ENCODE assay signal across 16 mouse cellular contexts in the genomic region with DNA sequence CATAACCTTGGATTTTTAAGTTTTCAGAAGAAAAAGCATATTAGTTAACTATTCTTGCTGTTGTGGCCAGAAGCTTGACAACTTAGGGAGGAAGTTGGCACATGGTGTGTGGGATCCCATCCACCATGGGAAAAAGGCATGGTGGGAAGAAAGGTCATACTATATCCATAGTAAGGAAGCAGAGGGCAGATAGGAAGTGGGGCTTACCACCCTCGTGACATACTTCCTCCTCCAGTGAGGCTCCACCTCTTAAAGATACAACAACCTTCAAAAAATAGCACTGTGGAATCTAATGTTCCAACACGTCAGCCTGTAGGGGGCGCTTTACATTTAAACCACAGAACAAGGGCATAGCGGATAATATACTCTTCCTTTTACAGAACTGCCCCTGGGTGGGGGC. TPM values are rescaled to one million over a fixed set of nuclear protein-coding genes. Genes with fewer than 3 reads are reported as not detected.
DNase-seq lines count a peak whose midpoint lies in the region; ATAC-seq and TF ChIP-seq lines count a peak whose summit lies in the region.
"Had no signal": no experiment of that assay in that cellular context is flagged by ENCODE, and none has a peak within 500 bp of the region (broad histone marks: within the 10 kb centered on the region; RNA-seq: fewer than 3 reads in every experiment).

No protein-coding gene starts in this region.

- no peak overlapping the region for H3K27ac ChIP-seq in layer of hippocampus, adult 2 months
- H3K27ac ChIP-seq in bone marrow macrophage, adult 2 months (ENCODE audit: insufficient read depth, low read depth, low read length), result peak overlapping the region; percentile 44
- no peak overlapping the region for H3K27ac ChIP-seq in hindbrain, postnatal 0 days
- H3K27ac ChIP-seq: hindbrain, embryonic 13.5 days; liver, embryonic 13.5 days; midbrain, embryonic 13.5 days had no signal

- no peaks in the 10 kb centered on the region for H3K27me3 ChIP-seq in hindbrain, postnatal 0 days (ENCODE audit: insufficient read depth, low read length)
- H3K27me3 ChIP-seq: hindbrain, embryonic 13.5 days; liver, embryonic 13.5 days; midbrain, embryonic 13.5 days; Patski had no signal

- intact Hi-C loops in left cerebral cortex, postnatal 10 days (cut with DNase I), result no loop called here

- H3K4me2 ChIP-seq in hindbrain, postnatal 0 days (ENCODE audit: low read depth, low read length), result no peak overlapping the region
- H3K4me2 ChIP-seq: hindbrain, embryonic 13.5 days; liver, embryonic 13.5 days; midbrain, embryonic 13.5 days had no signal

- peaks cover 30% of the 10 kb centered on the region for H3K4me1 ChIP-seq in bone marrow macrophage, adult 2 months (ENCODE audit: control insufficient read depth, insufficient read depth, low read length)
- H3K4me1 ChIP-seq in hindbrain, postnatal 0 days (ENCODE audit: insufficient read depth, low read length), result no peaks in the 10 kb centered on the region
- H3K4me1 ChIP-seq: hindbrain, embryonic 13.5 days; liver, embryonic 13.5 days; midbrain, embryonic 13.5 days had no signal

- no peak overlapping the region for H3K4me3 ChIP-seq in layer of hippocampus, adult 2 months
- no peak overlapping the region for H3K4me3 ChIP-seq in bone marrow macrophage, adult 2 months (ENCODE audit: insufficient read depth, low read length)
- no peak overlapping the region for H3K4me3 ChIP-seq in hindbrain, postnatal 0 days (ENCODE audit: low read length)
- H3K4me3 ChIP-seq: hindbrain, embryonic 13.5 days; liver, embryonic 13.5 days; midbrain, embryonic 13.5 days had no signal

- no peak for TF ChIP-seq POLR2A in bone marrow macrophage, adult 2 months (IDR thresholded peaks at IDR 0.05; ENCODE audit: borderline replicate concordance, low read depth, low read length)

- DNase-seq in layer of hippocampus, adult 2 months (ENCODE audit: low spot score in 2 of 2), result no peak
- DNase-seq in layer of hippocampus, postnatal 14 days (ENCODE audit: low spot score in 2 of 2), result no peak
- peak; percentile 25 for DNase-seq in CD4-positive, CD25-positive, alpha-beta regulatory T cell, adult 2 months (ENCODE audit: low read depth, low spot score)
- peak; percentile 31 for DNase-seq in thymus, postnatal 14 days
- DNase-seq in left cerebral cortex, postnatal 10 days (ENCODE audit: extremely low spot score in 1 of 2, low spot score in 2 of 2), result no peak
- no peak for DNase-seq in hindbrain, postnatal 0 days (ENCODE audit: low spot score)
- DNase-seq: cerebellum, adult 9-10 months; embryo, embryonic 11 days; kidney, adult 2 months; liver, embryonic 13.5 days; lung, postnatal 36 days had no signal

- 68% methylated on average over 4 of the region's 4 CpGs for WGBS in hindbrain, postnatal 0 days

- no peaks in the 10 kb centered on the region for H3K36me3 ChIP-seq in hindbrain, postnatal 0 days (ENCODE audit: insufficient read depth, low read length)
- H3K36me3 ChIP-seq: hindbrain, embryonic 13.5 days; liver, embryonic 13.5 days; midbrain, embryonic 13.5 days had no signal

- H3K9ac ChIP-seq in hindbrain, postnatal 0 days (replicated peaks; ENCODE audit: low read length), result no peak overlapping the region
- H3K9ac ChIP-seq: hindbrain, embryonic 13.5 days; liver, embryonic 13.5 days; midbrain, embryonic 13.5 days had no signal

- H3K9me3 ChIP-seq in hindbrain, postnatal 0 days (ENCODE audit: low read length), result no peaks in the 10 kb centered on the region
- H3K9me3 ChIP-seq: hindbrain, embryonic 13.5 days; liver, embryonic 13.5 days; midbrain, embryonic 13.5 days had no signal

- peak; percentile 33 for TF ChIP-seq CTCF in layer of hippocampus, adult 2 months (conservative IDR thresholded peaks at IDR 0.05)
- peak; percentile 46 for TF ChIP-seq CTCF in bone marrow macrophage, adult 2 months (IDR thresholded peaks at IDR 0.05; ENCODE audit: low read depth, low read length)
- no peak for TF ChIP-seq CTCF in hindbrain, postnatal 0 days (IDR thresholded peaks at IDR 0.05; ENCODE audit: low read depth)

- ATAC-seq in hindbrain, postnatal 0 days, result no peak
- ATAC-seq: forebrain, embryonic 14.5 days; midbrain, embryonic 13.5 days; Patski had no signal

RNA-seq across cellular contexts. Expression of a gene that starts 57.1 kb away (rescaled TPM):
- total RNA-seq in layer of hippocampus, adult 2 months (2021), result 1 to 10 TPM; 1.5 to 2.2 TPM
- 1 to 10 TPM; 1.1 to 1.3 TPM for total RNA-seq in layer of hippocampus, postnatal 14 days (2021)
- 4.1 and 4.5 TPM in 2 replicates for polyA plus RNA-seq in bone marrow macrophage, adult 2 months (2012; ENCODE audit: insufficient read depth, insufficient read length, missing spikeins)
- total RNA-seq in left cerebral cortex, postnatal 10 days (2021), result 1 to 10 TPM; 1.1 to 1.9 TPM
- 1.4 and 3.1 TPM in 2 replicates for total RNA-seq in hindbrain, postnatal 0 days (2014; rRNA removed)
- 3.6 and 4.2 TPM in 2 replicates for polyA plus RNA-seq in hindbrain, postnatal 0 days (2015; fragmentation: Nextera tagmentation; extraction: Ambion mirVana)

Comparison
In these comparisons a context has a peak if more than half of its experiments do, and no peak if none do; other contexts are left out.
1. DNase-seq: peak in CD4-positive, CD25-positive, alpha-beta regulatory T cell, adult 2 months (single experiment) and thymus, postnatal 14 days (single experiment); none in layer of hippocampus, adult 2 months (0 of 2), layer of hippocampus, postnatal 14 days (0 of 2), left cerebral cortex, postnatal 10 days (0 of 2) and hindbrain, postnatal 0 days (single experiment).